Mouse (Mus musculus): ENCODE results near the gene Tk1.
"Not testable (repeated sequence)": the region's sequence is repeated elsewhere in the genome, so short reads cannot be mapped to it uniquely, and the experiment has no call there.

Gene Tk1

DNA sequence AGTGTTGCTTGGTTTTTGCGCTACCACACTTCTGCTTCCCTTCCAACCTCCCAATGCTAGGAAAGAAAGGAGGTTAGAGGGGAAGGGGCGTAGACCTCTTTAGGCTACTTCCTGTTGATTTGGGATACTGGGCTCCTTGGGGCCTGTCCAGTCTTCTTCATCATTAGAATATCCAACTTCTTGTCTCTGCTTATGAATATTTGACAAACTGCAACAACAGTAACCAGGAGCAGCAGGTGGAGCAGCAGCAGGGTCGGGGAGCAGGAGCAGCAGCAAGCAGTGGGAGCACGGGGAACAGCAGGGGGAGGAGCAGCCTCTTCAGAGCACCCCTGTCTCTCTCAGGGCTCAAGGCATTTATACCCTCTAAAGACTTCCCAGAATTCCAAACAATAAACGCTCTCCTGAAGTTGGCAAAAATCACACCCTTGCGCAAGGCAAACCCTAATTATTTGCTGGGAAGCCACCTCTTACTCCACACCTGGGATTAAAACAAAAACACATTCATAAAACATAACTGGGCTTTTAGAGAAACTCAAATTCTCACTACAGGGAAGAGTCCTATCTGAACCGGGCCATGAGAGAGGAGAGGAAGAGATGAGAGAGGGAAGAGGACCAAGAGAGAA lies 21.8 kb upstream of the Tk1 start:
- DNase-seq (ENCODE audit: low spot score in 2 of 2), result no peak

DNA sequence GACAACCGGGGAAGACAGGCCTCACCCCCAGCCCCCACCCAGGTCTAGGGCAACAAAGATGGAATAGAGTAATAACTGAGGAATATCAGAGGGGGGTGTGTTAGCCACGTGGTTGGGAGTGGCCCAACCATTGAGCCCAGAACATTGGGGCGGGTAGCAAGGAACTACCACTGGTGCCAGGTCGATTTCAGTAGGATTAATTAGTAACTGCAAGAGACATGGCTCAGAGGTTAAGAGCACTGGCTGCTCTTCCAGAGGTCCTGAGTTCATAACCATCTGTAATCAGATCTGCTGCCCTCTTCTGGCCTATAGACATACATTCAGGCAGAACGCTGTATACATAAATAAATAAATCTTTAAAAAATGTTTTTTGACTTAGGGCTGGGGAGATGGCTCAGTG lies 20.7 kb upstream of the Tk1 start:
- no peak for DNase-seq (ENCODE audit: low spot score in 2 of 2)

DNA sequence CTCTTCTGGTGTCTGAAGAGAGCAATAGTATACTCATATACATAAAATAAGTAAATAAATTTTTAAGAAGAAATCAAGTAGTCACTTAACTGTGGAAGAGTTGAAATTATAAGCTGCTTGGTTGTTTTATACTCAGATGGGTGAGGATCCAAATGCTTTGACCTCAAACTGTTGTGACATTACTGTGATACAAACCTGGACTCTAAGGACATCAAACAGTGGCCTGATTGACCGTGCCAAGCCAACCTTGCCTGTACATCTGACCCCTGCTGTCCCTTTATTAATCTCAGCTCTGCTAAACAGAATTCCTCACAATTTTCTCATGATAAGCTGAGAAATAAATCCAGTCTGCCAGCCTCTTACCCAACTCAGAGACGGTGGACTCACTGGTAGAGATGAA lies 19.8 kb upstream of the Tk1 start:
- DNase-seq (ENCODE audit: low spot score in 2 of 2), result no peak

DNA sequence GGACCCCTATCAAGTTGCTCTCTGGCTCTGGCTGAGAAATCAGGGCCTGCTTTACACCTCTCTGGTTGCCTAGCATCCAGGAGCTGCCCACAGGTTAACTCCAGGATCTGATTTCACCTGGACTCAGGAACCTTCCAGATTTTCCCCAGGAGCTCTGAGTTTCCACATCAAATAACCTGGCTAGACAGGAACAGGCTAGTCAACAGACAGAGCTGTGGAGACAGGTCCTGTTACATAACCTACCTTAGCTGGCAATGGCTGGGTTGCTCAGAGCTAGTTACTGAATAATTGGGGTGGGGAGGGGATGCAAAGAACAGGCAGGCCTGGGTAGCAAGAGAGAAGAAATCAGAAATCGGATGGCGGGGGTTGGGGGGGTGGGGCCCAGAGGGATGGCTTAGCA lies 19.1 kb upstream of the Tk1 start:
- DNase-seq (ENCODE audit: low spot score in 2 of 2), result no peak

DNA sequence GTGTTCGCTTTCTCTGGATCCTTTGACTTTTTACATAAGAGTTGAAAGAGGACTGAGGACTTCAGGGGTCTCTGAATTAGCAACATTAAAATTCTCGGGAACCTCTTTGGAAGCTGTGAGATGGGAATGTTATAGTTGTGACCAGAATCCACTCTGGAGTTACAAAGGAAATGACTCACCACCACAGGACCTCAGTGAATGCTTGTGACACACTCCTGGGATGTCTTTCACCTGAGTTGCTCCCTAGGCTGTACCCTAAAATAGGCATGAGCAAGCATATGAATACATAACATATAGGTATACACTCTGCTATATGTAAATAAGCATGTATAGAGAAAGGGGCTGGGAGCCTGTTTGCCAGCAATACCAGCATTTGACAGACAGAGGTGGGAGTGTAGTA lies 17.5 kb upstream of the Tk1 start:
- no peak for DNase-seq (ENCODE audit: low spot score in 2 of 2)

DNA sequence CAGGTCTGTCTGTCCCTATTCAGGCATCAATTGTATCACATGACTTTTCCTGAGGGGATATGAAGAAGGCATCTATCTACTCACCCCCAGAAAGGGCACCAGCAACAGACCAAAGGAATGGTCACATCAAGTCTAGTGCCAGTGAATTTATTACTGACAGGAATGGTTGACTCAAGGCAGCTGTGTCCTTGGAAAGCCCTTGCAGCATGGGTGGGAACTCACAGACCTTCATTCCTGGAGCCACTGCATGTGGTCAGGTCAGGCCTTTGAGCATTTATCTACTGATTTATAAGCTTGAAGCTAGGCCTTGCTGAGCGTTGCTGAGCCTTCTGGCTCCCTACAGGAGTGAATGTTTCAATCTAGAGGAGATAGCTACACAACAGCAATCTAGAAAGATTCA lies 15.0 kb upstream of the Tk1 start:
- no peak for DNase-seq (ENCODE audit: low spot score in 2 of 2)

DNA sequence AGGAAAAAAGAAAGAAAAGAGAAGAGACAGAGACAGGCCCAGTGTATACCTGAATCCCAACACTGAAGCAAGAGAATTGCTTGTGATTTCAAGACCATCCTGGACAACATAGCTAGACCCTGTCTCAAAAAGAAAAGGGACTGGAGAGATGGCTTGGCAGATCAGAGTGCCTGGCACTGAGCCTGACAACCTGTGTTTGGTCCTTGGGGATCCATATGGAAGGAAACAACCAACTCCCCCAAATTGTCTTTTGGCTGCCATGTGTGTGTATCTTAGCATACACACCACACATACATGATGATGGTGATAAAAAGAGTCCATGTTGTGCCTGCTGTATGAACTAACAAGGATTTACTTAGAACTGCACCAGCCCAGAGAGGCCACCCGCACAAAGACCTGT lies 13.1 kb upstream of the Tk1 start:
- DNase-seq (ENCODE audit: low spot score in 2 of 2), result no peak

DNA sequence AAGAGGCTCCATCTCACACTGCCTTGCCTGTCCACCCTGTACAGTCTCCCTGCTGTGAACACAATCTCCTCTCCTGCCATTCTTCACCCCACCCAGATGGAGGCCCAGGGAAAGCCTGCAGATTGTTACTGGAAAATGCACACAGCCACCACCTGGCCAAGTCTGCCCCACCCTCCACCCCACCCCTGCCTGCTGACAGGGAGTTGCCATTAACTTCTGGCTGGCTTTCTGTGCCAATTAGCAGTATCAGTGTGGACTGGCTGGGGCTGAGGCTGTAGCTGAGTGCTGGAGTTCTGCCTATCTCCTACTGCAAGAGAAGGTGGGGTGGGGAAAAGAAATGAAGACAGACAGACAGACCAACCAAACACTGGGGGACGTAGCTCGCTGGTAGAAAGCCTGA lies 12.7 kb upstream of the Tk1 start:
- peak in 1 of 2 experiments; percentile 20 for DNase-seq (ENCODE audit: low spot score in 2 of 2)

DNA sequence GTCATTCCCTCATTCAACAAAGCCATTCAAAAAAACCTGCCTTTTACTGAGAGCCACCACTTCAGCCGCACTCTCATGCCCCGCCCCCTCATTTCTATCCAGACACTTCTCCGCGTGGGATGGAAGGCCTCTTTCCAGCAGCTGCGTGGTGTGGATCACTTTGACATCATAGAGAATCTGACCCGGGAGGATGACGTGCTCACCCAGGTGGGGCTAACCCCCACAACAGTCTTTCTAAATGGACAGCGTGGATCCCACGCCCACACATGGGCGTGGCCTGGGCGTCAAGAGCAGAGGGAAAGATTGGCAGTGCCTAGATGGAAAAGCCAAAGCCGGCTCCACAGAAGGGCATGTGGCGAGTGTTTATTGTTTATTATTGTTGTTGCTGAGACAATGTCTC lies 10.4 kb upstream of the Tk1 start:
- DNase-seq (ENCODE audit: low spot score in 2 of 2), result no peak

DNA sequence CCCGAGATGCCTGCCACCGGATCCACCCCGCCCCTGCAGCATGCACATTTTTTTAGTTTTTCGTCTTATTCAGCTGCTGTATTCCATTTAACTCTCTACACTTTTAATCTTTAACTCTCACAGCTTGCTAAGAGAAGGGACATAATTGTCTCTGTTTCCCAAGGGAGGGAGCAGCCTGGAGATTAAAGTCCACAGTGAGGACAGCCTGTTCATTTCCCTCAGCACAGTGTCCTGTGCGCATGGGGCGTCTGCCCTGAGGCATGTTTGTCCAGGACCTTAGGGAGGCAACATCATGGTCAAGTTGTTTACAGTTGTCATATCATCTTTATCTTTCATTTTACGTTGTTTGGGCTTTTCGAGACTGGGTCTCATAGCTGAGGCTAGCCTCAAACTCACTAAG lies 8.2 kb upstream of the Tk1 start:
- DNase-seq (ENCODE audit: low spot score in 2 of 2), result no peak

DNA sequence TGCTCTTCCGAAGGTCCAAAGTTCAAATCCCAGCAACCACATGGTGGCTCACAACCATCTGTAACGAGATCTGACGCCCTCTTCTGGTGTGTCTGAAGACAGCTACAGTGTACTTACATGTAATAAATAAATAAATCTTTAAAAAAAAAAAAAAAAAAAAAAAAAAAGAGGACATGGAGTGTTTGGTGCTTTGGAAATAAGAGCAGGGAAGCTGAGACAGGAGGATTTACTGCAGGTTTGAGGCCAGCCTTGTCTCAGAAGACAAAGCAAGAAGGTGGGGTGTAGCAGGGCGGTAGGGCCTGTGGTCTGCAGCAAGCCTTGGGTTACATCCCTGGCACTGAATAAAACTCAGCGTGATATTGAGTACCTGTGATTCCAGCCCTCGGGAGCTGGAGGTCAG lies 7.6 kb upstream of the Tk1 start:
- not testable (repeated sequence) for DNase-seq (ENCODE audit: low spot score in 2 of 2)

DNA sequence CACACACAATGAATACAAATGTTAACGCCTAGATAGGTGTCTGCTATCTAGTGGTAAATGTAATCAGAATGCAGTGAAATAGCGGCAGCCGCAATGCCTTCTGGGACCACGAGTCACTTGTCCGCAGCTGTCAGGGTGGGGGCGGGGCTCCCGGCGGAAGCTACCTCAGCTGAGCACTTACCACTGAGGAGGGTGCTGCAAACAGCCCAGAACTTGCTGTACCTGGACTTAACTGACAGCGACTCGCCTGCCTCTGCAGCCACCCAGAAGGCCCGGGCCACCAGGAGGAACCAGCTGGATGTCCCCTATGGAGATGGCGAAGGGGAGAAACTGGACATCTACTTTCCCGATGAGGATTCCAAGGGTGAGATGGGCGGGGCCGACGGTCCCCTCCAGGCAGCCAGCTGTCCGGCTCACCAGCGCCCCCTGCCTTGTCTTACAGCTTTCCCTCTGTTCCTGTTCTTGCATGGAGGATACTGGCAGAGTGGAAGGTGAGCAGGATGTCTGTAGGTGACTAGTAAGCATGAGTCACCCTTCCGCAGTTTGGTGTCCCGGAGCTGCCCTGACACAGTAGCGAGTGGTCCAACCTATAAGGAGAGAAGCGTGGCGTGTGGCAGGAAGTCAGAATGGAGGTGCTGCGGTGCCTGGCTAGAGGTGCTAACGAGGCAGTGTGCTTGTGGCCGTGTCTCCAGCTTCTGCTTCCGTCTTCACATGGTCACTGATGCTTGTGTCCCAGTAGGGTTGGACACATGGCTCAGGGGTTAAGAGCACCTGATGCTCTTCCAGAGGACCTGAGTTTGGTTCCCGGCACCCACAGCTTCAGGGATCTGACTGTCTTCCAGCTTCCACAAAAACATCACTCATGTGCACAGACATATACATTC lies 6.4 kb upstream of the Tk1 start:
- peak; percentile 52 to 63 for DNase-seq (ENCODE audit: low spot score in 2 of 2)

DNA sequence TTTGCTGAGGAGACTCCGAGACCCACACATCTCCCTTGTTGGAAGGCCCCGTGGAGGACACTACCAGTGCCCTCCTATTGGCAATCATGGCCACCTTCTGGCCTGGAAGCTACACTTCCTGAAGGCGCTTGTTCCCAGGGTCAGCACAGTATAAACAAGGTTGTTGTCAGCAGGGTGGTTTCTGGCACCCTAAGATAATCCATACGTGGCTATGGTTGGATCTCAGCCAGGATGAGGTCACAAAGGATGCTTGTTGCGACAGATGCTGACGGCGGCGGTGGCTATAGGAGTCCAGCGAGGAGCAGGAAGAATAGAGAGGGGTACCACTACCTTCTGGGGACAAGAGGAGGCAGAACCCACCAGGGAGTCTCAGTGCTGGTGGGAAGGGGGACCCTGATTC lies 4.5 kb upstream of the Tk1 start:
- no peak for DNase-seq (ENCODE audit: low spot score in 2 of 2)

DNA sequence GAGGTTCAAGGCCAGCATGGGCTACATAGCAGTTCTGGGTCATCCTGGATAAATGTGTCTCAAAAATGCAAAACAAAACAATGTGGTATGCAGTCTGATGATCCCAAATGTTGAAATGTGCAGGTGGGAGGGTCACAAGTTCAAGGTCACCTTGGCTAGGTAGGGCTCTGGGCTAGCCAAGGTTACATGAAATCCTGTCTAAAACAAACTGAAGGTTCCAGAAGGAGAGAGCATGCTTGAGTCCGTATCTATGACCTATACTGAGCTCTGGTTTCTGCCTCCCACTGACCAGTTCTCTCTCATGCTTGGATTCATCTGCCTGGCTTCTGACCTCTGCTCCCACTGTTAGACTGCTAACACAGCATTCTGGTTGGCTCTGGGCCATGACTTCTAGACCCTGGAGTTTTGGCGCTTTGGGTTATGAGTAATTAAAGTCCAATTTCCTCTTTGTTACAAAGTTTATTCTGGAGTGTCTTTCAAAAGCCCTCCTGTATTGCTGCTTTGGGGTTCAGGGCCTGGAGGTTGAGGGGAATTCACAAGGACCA lies 3.9 kb upstream of the Tk1 start:
- peak in 1 of 2 experiments; percentile 35 for DNase-seq (ENCODE audit: low spot score in 2 of 2)

DNA sequence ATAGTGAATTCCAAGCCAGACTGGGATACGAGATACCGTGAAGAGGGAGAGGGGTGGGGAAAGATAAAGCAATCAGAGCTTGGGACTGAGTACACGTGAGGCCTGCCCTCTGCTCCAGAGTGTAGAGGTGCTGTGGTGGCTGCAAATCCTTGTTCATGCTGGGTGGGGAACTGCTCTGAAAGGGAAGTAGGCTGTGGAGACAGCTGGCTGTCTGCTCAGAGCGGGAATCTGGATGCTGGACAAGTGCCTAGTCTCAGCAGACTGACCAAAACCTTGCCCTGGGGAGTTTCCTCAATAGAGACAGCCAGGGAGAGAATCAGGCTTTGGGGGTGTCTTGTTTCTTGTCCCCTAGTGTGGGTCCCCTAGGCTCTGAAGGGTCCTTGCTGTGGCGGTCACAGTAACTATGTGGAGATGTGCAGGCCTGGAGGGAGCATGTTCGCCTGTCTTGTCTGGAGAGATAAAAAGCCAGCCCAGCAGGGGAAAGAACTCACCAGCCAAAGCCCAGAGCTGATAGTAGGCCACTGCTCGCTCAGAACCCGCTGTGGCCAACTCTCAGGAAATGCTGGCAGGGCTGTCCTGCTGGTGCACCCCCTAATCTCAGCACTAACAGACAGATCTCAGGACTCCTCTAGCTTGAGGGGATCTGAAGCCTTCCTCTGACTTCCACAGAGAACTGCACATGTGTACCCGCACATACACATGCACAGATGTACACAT lies 3.2 kb upstream of the Tk1 start:
- DNase-seq (ENCODE audit: low spot score in 2 of 2), result peak; percentile 72 to 73

DNA sequence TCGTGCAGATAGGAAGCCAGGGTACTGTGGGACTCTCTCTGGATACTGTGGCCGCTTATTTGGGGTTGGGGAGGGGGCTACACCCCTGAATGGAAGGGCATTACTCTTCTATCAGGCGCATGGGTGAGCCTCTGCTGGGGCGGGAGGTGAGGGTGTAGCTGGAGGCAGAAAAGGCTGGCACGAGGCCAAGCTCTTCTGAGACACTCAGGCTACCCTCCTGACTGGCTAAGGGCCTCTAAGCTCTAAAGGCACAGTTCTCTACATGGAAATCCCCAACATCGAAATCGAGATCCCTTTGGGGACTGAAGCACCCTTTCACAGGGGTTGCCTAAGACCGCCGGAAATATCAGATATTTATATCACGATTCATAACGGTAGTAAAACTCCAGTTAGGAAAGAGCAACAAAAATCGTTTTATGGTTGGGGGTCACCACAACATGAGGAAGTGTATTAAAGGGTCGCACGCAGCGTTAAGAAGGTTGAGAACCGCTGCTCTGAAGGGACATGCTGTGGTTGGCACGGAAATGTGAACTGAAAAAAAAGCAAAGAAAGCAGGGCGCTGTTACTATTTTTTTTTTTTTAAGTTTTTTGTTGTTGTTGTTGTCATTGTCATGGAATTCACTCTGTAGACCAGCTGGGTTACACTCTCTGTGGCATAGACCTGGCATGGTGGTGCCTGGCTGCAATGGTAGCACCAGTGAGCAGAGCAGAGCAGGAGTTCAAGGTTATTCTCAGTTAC lies 2.4 kb upstream of the Tk1 start:
- peak in 1 of 2 experiments; percentile 35 for DNase-seq (ENCODE audit: low spot score in 2 of 2)

DNA sequence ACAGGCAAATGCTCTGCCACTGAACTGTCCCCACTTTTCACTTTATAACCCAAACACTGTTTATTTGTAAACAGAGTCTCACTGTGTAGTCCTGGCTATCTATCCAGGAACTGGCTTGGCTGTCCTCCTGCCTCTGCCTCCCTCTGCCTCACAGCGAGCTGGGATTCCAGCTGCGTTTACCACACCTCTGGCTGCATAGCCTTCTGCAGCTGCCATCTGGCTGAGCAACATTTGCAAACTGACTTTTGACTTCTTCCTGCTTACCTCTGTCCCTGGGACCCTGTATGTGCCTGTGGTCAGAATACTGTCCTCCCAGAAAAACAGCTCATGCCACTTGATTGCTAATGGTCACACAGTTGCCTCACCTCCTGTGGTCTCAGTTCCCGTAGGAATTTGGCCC lies 1.5 kb upstream of the Tk1 start:
- DNase-seq (ENCODE audit: low spot score in 2 of 2), result no peak

DNA sequence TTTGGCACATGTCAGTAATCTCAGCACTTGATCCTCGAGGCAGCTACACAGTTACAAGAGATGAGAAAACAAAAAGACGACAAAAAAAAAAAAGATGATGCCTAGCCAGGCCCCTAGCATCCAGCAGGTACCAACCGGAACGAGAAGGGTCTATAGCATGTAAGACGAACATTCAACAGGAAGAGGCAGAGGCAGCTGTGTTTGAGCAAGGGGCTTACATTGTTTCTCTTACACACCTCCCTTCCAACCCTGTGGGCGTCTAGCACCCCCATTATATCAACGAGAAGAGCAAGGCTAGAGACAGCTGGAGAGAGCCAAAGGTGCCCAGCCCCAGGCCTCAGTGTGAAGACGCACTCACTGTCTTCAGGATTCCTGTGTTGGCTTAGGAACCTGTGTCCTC lies 1.0 kb upstream of the Tk1 start:
- no peak for DNase-seq (ENCODE audit: low spot score in 2 of 2)

DNA sequence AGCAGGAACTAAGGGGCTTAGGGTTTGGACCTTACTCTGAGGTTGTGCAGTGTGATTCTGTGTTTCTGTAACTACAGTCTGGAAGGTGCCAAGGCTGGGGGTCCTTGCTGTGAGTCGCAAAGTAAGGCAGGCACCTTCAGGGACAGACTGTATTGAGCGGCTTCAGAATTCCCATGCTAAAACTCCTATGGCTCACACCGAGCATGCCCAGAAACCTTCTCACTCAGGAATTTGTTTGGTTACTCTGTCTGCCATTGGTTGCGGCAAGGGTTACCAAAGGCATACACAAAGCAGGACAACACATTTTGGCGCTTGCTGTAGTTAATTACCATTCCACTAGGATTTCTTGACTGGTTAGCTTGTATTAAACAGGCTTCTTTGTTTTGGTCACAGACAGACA lies 272 bp upstream of the Tk1 start:
- no peak for DNase-seq (ENCODE audit: low spot score in 2 of 2)

DNA sequence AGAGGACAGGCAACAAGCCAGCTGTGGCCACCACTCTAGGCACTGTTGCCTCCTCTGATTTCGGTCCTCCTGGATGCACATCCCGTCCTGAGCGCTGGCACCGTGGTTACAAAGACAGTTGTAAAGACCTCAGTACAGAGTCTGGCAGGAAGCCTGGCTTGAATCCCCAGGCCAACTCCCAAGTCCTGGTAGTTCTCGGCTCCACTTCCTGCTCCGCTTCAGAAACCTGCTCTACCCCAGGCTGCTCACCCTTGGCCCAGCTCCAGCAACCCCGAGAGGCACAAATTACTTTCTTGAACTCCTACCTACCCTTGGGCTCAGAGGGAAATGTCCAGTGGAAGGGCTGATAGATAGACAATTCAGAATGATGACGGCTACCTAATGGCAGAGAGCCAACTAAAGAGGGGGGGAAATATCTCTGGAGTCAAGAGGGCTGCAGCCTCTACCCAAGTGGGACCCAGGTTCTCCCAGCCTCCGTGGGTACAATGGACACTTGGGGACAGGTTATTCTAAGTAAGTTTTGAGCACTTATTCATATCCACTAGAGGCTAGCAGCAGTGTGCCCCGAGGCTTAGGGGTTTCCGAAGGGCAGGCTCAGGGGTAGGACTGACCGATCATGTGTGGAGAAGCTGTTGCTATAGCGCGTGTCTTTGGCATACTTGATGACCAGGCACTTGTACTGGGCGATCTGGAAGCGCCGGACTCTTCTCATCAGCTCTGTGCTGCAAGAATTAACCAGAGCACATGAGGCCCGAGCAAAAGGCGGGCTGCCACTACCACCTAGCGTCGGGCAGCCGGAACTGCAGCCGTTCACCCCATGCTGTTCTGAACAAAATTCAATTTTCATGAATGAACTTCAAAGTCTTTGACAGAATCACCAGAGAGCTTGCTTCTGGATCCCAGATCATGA lies 1.6 kb downstream of the Tk1 start:
- DNase-seq (ENCODE audit: low spot score in 2 of 2), result peak; percentile 79 to 84

DNA sequence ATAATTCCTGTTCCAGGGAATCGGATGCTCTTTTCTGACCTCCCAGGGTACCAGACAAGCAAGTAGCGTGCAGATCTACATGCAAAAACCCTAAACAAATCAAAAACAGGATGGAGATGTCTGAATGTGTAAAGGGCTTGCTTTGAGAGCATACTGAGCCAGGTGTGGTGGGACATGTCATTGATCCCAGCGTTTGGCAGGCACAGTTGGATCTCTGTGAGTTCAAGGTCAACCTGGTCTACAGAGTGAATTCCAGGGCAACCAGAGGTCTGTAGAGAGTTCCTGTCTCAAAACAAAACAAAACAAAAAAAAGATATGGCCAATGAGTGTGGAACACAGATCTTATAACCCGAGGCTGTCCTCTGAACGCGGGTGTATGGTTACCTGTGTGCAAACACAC lies 2.5 kb downstream of the Tk1 start:
- DNase-seq (ENCODE audit: low spot score in 2 of 2), result no peak
